Mouse (Mus musculus) thymus, adult 2 months (tissue): ENCODE measurements at regions not wholly inside any gene's neighbourhood (a gene's known extent, or its start where the extent isn't known, plus 50 kb on each side); places are given as distances from the start of the nearest gene placed in this dataset.

Experiments
- CTCF ChIP-seq: fragments of 200-500 bp; IDR thresholded peaks from 2 replicates; pipeline ENCODE4 v1.5.1; 2012; ENCODE audit warnings: mild to moderate bottlenecking, control low read depth, low read length, moderate library complexity, borderline replicate concordance; ENCODE audit not compliant: control insufficient read depth, poor library complexity, insufficient read depth; ENCODE audit errors: extremely low read depth
- POLR2A ChIP-seq: fragments of 200-500 bp; IDR thresholded peaks from 2 replicates; pipeline ENCODE4 v1.6.1; 2012; ENCODE audit warnings: mild to moderate bottlenecking, low read length, control low read depth, moderate library complexity; ENCODE audit not compliant: control insufficient read depth, poor library complexity, insufficient read depth; ENCODE audit errors: extremely low read depth

- TF ChIP-seq CTCF (no peak), POLR2A (no peak)
These were observed 441.4 kb upstream of the Klf4 start for GRCm38 (mm10) chr4:55973706-55974105.
